Mouse (Mus musculus) cerebellum, adult 2 months (tissue): ENCODE data around the gene 1700069L16Rik. TPM values are rescaled to one million over a fixed set of nuclear protein-coding genes. Genes with fewer than 3 reads are reported as not detected.

Source experiments
- DNase-seq, 2 experiments: peaks; one replicate each; pipeline ENCODE4 v3.0.0; 2021
- H3K27ac ChIP-seq: fragments of 200-500 bp; 2 replicates; pipeline ENCODE4 v1.5.1; 2012; ENCODE audit warnings: low read length, control low read depth, inconsistent platforms; ENCODE audit not compliant: insufficient read depth
- H3K27me3 ChIP-seq: fragments of 200-500 bp; 2 replicates; pipeline ENCODE4 v1.6.1; 2012; ENCODE audit warnings: inconsistent platforms, mild to moderate bottlenecking, low read length, moderate library complexity; ENCODE audit not compliant: control insufficient read depth, insufficient read depth
- H3K4me1 ChIP-seq: fragments of 200-500 bp; 2 replicates; pipeline ENCODE4 v1.6.1; 2011; ENCODE audit warnings: low read length; ENCODE audit not compliant: control insufficient read depth, insufficient read depth
- H3K4me3 ChIP-seq: fragments of 200-500 bp; replicated peaks from 2 replicates; pipeline ENCODE3; 2011; ENCODE audit warnings: mild to moderate bottlenecking, low read depth, low read length, control low read depth; ENCODE audit not compliant: insufficient read depth
- CTCF ChIP-seq: fragments of 200-500 bp; IDR thresholded peaks from 2 replicates; pipeline ENCODE4 v1.5.1; 2011; ENCODE audit warnings: low read depth, mild to moderate bottlenecking, control low read depth, low read length, moderate library complexity, borderline replicate concordance; ENCODE audit not compliant: insufficient read depth
- POLR2A ChIP-seq: fragments of 200-500 bp; IDR thresholded peaks from 2 replicates; pipeline ENCODE4 v1.6.1; 2011; ENCODE audit warnings: low read length, control low read depth, borderline replicate concordance; ENCODE audit not compliant: insufficient read depth
- WGBS: fragments of 180-500 bp; shearing (Covaris S2); methylation state at CpG from one replicate; pipeline ENCODE4 v1.1.7; 2018; 5-methylcytosine and 5-hydroxymethylcytosine counted together
- polyA plus RNA-seq: library from polyadenylated mRNA; depleted of rRNA; stranded (reverse); fragments of >200 nt; gene quantifications from 2 replicates; pipeline ENCODE4 v1.2.3, GENCODE M21; 2012; rRNA removed

Gene 1700069L16Rik
- polyA plus RNA-seq, 1 experiment, result 0.39 TPM

DNA sequence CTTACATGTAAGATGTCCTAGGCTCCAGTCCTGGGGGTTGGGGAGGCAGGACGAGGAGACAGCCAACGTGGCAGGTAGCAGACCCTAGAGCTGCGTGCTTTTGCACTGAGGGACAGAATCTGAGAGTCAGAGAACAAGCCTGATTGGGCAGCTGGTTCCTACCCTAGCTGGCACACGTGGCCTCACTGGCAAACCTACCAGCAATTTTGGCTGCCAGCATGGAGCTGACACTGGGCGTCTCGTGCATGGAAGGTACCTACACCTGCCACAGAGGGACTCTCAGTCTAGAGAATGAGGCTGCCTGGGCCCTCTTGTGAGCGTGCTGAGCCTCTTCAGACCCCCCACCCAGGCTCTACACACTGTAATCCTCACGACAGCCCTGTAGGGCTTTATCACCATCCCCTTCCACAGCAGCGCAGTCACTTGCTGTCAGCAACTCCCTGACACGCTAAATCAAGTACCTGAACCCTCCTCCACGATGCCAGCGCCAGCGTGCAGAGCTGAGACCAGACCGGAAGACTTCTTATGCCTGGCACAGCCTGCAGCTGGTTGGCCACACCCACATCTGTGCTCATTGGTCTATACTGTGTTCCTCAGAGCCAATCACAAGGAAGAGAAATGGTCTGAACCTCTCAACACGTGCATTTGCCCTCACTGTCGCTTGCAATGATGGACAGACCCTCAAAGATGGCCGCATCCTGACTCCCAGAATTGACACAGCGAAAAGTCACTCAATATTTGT lies 81.3 kb downstream of the 1700069L16Rik start:
- TF ChIP-seq POLR2A, result peak; percentile 47; the same call in 1 of the 2 replicates
- TF ChIP-seq CTCF, result no peak

More for the DNA sequence above, 81.3 kb downstream of the 1700069L16Rik start:
- peak overlapping the region; percentile 84 for H3K27ac ChIP-seq
- WGBS, result 15% methylated on average over 18 of the region's 18 CpGs
- H3K4me1 ChIP-seq, result peaks cover 37% of the 10 kb centered on the region
- DNase-seq, result peak; percentile 80 to 86
- H3K27me3 ChIP-seq, result no peaks in the 10 kb centered on the region
- peak overlapping the region; percentile 9 for H3K4me3 ChIP-seq

Other genes starting within 250 kb of the 1700069L16Rik start
- gene Wscd2, start 234.4 kb downstream of the 1700069L16Rik start, polyA plus RNA-seq, result 113 and 136 TPM in 2 replicates
- gene Cmklr1, start 74.3 kb downstream of the 1700069L16Rik start, polyA plus RNA-seq, result 2.2 and 3.0 TPM in 2 replicates
- 15.3 and 16.1 TPM in 2 replicates for gene Ficd, start 11.0 kb upstream of the 1700069L16Rik start, polyA plus RNA-seq
- gene Sart3, start 47.7 kb upstream of the 1700069L16Rik start, polyA plus RNA-seq, result 43.5 and 47.5 TPM in 2 replicates
- 302 and 362 TPM in 2 replicates for gene Iscu, start 48.0 kb upstream of the 1700069L16Rik start, polyA plus RNA-seq
- gene Tmem119, start 75.7 kb upstream of the 1700069L16Rik start, polyA plus RNA-seq, result 6.0 and 7.4 TPM in 2 replicates
- gene Selplg, start 107.9 kb upstream of the 1700069L16Rik start, polyA plus RNA-seq, result 12.0 and 13.6 TPM in 2 replicates
- 90.2 and 94.1 TPM in 2 replicates for gene Coro1c, start 184.0 kb upstream of the 1700069L16Rik start, polyA plus RNA-seq